Mouse (Mus musculus) E14TG2a.4 (cell line): ENCODE measurements around the gene 1700034I23Rik.
"Not testable (repeated sequence)": the region's sequence is repeated elsewhere in the genome, so short reads cannot be mapped to it uniquely, and the experiment has no call there.

Source experiments
- H3K27me3 ChIP-seq: 2 replicates; pipeline ENCODE4 v1.6.1; 2014; ENCODE audit warnings: low read length, control low read depth; ENCODE audit not compliant: insufficient read depth
- H3K36me3 ChIP-seq: 2 replicates; pipeline ENCODE4 v1.6.1; 2014; ENCODE audit warnings: low read length, control low read depth; ENCODE audit not compliant: insufficient read depth
- H3K4me1 ChIP-seq: replicated peaks from 2 replicates; pipeline ENCODE4 v1.6.1; 2014; ENCODE audit warnings: low read depth, low read length, control low read depth
- H3K4me3 ChIP-seq: replicated peaks from 2 replicates; pipeline ENCODE4 v1.5.1; 2014; ENCODE audit warnings: mild to moderate bottlenecking, low read length
- H3K9me3 ChIP-seq: 2 replicates; pipeline ENCODE4 v1.6.1; 2014; ENCODE audit warnings: low read length, control low read depth
- CTCF ChIP-seq: conservative IDR thresholded peaks from 2 replicates; pipeline ENCODE4 v1.5.1; 2014; ENCODE audit warnings: low read length

1700034I23Rik gene

DNA sequence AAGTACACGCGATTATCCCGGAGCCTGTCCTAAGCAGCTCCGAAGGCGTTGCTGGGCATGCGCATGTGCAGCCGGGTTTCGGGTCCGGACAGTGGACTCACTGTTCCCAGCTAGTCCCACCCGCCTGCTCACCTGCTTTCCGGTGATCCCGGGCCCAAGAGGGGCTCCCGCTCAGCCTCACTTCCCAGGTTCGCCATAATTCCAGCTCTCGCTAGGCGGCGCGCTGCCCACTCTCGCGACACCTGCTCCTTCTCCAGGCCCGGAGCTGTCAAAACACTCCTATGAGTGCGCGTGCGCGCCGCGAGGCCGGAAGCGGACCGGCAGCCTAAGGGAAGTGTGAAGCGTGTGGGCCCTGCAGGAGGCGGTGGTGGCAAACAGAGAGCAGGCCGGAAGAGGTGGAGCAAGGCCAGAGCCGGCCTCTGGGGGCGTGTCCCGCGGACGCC, 8.5 kb downstream of the 1700034I23Rik start:
- not testable (repeated sequence) for H3K4me1 ChIP-seq, H3K9me3 ChIP-seq, H3K27me3 ChIP-seq, H3K36me3 ChIP-seq
- H3K4me3 ChIP-seq = peak overlapping the region; percentile 83
- peak; percentile 18 for TF ChIP-seq CTCF

DNA sequence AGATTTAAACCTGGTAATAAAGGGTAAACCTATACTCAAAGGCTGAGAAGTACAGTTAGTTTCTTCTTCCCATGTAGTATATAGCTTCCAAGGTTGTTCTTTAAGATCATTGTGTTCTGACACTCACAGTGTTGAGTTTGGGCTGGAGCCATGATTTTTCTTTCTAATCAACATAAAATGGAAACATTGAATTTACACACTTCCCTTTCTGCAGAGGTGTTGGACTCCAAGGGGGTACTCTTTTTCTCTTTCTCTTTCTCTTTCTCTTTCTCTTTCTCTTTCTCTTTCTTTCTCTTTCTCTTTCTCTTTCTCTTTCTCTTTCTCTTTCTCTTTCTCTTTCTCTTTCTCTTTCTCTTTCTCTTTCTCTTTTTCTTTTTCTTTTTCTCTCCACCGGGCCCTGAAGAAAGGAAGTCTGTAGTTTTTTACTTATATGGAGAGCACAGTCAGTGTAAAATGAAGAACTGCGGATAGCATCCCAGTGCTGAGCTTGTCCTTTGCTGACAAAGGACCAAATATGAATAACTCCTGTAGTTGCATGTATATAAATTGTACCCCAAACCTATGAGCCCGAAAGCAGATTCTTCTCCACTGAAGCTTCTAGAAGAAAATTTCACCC, 49.1 kb downstream of the 1700034I23Rik start:
- not testable (repeated sequence) for H3K4me1 ChIP-seq, H3K9me3 ChIP-seq, H3K36me3 ChIP-seq, H3K4me3 ChIP-seq, H3K27me3 ChIP-seq
